Mouse (Mus musculus) lung, adult 2 months (tissue): ENCODE results near the gene Nav1. TPM values are rescaled to one million over a fixed set of nuclear protein-coding genes. Genes with fewer than 3 reads are reported as not detected.

ENCODE experiments used
- DNase-seq: peaks from one replicate; pipeline ENCODE4 v3.0.0; 2022
- H3K4me1 ChIP-seq: fragments of 200-500 bp; 2 replicates; pipeline ENCODE4 v1.6.1; 2011; ENCODE audit warnings: low read length; ENCODE audit not compliant: control insufficient read depth, insufficient read depth
- H3K4me3 ChIP-seq: fragments of 200-500 bp; replicated peaks from 2 replicates; pipeline ENCODE3; 2011; ENCODE audit warnings: low read depth, mild to moderate bottlenecking, control low read depth, low read length; ENCODE audit errors: extremely low read depth
- CTCF ChIP-seq: fragments of 200-500 bp; IDR thresholded peaks from 2 replicates; pipeline ENCODE4 v1.5.1; 2011; ENCODE audit warnings: mild to moderate bottlenecking, low read length, control low read depth; ENCODE audit not compliant: insufficient read depth
- POLR2A ChIP-seq: fragments of 200-500 bp; IDR thresholded peaks from 2 replicates; pipeline ENCODE4 v1.6.1; 2011; ENCODE audit warnings: low read depth, mild to moderate bottlenecking, control low read depth, low read length, borderline replicate concordance; ENCODE audit errors: extremely low read depth
- WGBS: fragments of 180-500 bp; shearing (Covaris S2); methylation state at CpG from one replicate; pipeline ENCODE4 v1.1.7; 2018; 5-methylcytosine and 5-hydroxymethylcytosine counted together
- polyA plus RNA-seq: library from polyadenylated mRNA; depleted of rRNA; stranded (reverse); fragments of >200 nt; gene quantifications from 2 replicates; pipeline ENCODE4 v1.2.3, GENCODE M21; 2012

The Nav1 gene
- polyA plus RNA-seq, 1 experiment: 21.2 TPM

DNA sequence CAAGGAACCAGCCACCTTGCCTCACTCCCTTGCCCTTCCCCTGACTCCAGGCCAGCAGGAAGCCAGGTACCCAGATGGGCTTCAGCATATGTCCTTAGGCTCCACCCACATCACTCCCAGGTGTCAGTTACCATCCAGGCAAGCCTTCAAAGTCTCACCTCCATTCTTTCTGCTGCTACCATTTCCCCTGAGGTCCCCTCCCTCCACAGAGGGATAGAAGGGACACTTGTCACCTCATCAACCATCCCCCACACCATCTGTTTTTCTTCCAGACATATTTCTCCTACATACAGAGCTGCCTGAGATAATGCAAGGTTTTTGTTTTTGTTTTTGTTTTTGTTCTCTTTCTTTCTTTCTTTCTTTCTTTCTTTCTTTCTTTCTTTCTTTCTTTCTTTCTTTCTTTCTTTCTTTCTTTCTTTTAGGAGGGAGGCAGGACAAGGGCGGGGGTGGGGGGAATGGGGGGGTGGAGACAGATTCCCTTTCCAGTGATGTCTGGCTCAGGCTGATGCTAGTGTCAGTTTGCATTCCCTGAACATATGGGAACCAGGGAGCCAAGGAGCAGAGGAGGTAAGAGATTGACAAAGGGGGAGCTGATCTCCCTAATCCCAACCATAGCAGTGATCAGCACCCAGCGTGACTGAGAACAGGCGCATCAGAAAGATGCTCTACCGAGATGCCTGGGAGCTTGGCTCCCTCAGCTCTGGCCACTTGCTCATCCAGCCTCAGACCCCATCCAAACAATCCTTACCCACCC, 34.8 kb downstream of the Nav1 start:
- no peak overlapping the region for H3K4me3 ChIP-seq
- TF ChIP-seq CTCF (no peak), POLR2A (no peak)

DNA sequence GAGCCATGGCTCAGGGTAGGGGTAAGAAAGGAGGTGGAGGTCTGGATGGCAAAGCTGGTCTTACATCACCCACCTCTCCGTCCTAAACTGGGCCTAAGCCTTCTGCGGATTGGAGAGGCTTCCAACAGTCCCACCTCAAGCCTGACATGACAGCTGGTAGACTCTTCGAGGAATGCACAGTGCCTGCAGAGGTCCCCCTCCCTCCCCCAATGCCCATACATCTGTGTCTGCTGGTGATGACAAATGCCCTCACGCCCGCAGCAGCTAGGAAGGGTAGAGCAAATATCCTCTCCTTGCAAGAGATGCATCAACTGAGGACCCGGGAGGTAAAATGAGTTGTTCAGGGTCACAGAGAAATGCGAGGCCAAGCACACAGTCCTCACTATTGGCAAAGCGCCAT, 39.0 kb downstream of the Nav1 start:
- DNase-seq: no peak
- Histone ChIP-seq H3K4me1 (no peaks in the 10 kb centered on the region), H3K4me3 (no peak overlapping the region)
- TF ChIP-seq POLR2A (no peak), CTCF (no peak)
- WGBS: 77% methylated on average over 8 of the region's 8 CpGs

More for the DNA sequence above, 34.8 kb downstream of the Nav1 start:
- no peak for DNase-seq
- H3K4me1 ChIP-seq: no peaks in the 10 kb centered on the region
- WGBS: 81% methylated on average over 4 of the region's 4 CpGs

DNA sequence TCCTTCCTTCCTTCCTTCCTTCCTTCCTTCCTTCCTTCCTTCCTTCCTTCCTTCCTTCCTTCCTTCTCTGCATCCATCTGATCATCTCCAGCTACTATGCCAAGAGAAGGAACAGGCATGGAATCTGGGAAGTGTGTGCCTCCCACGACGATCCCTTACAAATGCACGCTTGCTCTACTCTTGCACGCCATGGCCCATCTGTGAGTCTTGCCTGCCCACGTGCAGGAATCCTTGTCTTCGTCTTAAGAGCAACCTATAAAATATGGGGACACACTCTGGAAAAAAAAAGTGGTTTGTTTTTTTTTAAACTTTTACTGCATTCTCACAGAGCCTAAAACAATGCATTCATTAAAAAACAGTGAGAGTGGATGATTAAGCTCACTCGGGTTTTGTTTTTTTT, 40.5 kb downstream of the Nav1 start:
- no peak for DNase-seq
- WGBS: 92% methylated on average over 7 of the region's 7 CpGs
- Histone ChIP-seq H3K4me3 (no peak overlapping the region), H3K4me1 (no peaks in the 10 kb centered on the region)
- TF ChIP-seq CTCF: no peak
- TF ChIP-seq POLR2A: no peak

DNA sequence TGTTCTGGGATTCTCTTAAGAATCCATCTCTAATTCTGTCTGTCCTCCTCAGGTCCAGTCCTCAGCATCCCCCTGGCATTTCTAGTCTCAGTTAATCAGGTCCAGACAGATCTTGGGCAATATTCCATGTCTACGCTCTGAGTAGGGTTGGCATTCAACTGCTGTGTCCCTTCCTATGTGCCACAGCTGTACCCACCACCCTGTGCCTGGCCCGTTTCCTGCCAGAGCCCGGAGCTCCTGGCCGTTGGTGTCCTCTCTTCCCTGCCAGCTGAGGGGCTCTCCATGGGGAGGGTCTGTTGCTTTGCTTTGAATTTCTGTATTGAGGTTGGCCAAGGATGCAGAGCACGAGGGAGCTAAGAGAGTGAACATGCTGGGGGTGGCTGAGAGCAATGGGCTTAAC, 41.3 kb downstream of the Nav1 start:
- no peak for DNase-seq
- TF ChIP-seq POLR2A (no peak), CTCF (no peak)
- Histone ChIP-seq H3K4me3 (no peak overlapping the region), H3K4me1 (no peaks in the 10 kb centered on the region)
- WGBS: 79% methylated on average over 5 of the region's 5 CpGs

DNA sequence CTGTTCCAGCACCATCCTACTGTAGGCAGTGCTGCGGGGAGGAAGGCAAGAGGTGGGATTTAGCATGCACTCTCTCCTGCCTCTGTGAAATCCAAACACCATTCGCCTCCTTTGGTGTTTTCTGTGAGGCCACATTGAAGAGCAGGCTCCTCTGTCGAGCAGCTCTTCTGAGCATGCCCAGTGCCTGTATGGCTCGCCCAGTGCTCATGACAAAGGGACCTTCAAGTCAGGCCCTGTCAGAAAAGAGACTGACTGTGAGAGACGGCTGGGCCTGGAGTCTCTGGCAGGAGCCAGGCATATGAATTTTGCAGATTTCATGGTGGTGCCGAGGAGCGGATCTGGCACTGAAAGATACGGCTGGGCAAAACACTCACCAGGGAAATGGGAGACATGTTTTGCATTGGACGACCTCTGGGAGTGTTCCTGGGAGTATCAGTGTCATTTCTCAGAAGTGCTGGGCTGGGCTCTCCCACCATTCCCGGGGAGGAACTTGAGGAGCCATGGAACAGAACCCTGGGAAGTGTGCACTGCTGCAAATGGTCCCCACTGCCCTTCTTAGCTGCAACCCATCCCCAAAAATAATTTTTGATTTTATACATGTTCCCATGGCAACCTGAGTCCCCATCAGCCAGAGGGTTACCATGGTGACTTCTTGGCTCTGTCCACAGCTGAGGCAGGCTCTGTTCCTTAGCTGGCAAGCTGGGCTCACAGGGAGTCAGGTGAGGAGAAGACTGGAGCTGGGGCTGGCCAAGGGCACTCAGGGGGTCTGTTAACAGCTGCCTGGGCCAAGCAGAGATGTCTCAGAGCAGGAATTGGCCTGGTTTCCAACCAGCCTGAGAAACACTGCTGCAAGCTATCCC, 42.2 kb downstream of the Nav1 start:
- no peaks in the 10 kb centered on the region for H3K4me1 ChIP-seq

DNA sequence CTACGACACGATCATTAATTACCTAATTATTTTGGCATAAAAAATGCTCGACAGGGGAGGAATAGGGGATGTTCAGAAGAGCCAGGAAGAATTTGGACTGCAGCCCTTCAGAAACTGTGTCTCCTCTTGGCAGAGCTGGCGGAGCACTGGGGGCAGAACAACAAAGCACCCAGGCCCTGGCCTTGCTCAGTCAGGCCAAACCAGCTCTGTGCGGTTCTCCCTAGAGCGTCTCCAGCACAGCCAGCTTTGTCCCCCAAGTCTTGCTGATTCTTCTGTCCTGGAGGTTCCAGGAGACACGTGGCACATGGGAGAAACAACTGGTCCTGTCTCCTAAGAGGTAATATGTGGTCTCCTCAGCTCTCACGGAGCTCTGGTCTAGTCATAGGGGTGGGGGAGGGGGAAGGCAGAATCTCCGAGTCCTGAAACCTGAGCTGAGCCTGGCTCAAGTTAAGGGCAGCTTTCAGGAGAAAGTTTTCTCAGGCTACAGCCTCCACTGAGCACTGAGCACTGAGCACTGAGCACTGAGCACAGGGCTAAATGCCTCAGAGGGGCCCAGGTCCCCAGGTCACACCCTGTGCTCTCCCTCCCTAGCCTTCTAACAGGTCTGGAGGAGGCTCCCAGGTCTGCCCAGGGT, 43.2 kb downstream of the Nav1 start:
- DNase-seq: no peak
- Histone ChIP-seq H3K4me3 (no peak overlapping the region), H3K4me1 (no peaks in the 10 kb centered on the region)
- WGBS: 45% methylated on average over 9 of the region's 9 CpGs
- TF ChIP-seq CTCF (no peak), POLR2A (no peak)

More for the DNA sequence above, 42.2 kb downstream of the Nav1 start:
- no peak for DNase-seq
- TF ChIP-seq CTCF: no peak
- 72% methylated on average over 10 of the region's 10 CpGs for WGBS
- no peak overlapping the region for H3K4me3 ChIP-seq

DNA sequence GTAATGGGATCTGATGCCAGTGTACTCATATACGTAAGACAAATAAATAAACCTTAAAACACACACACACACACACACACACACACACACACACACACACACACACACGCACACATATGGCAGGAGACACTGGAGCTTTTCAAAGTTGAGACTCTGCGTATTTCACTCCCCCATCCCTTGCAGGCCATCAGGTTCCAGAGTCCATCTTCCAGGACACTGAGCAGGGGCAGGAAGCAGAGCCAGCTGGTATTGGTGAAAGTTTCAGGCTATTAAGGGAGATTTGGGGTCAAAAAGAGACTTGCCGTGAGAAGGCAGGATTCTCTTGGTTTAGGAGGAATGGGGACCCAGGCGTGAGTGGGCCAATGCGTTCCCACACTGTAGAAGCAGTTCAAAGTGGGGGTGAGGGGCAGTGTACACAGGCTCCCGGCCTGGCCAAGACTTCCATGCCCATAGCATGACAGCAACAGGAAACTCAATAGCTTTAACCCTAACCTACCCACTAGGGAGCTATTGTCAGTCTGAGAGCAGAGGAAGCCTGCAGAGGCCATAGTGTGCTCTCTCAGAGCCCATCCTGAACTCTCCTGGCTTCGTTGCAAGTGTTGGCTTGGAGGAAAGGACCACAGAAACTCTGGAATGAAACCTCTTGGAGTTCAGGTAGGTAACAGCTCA, 44.0 kb downstream of the Nav1 start:
- no peaks in the 10 kb centered on the region for H3K4me1 ChIP-seq
- 65% methylated on average over 8 of the region's 8 CpGs for WGBS
- TF ChIP-seq POLR2A (no peak), CTCF (no peak)
- no peak overlapping the region for H3K4me3 ChIP-seq
- no peak for DNase-seq

DNA sequence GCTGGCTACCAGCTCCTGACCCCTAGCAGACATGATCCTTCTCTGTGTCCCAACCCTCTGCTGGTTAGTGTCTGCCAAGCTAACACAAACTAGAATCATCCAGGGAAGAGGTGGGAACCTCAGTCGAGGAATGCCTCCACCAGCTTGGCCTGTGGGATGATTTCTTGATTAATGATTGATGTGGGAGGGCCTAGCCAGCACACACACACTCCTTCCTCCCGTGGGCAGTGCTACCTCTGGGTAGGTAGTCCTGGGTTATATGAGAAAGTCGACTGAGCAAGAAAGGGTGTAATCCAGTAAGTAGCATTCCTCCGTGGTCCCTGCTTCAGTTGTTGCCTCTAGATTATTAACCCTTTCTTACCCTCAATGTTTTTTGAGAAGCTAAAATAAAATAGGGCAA, 45.0 kb downstream of the Nav1 start:
- no peak for TF ChIP-seq CTCF
- no peak for TF ChIP-seq POLR2A
- H3K4me1 ChIP-seq: no peaks in the 10 kb centered on the region
- no peak for DNase-seq
- WGBS: 24% methylated on average over 4 of the region's 4 CpGs
- H3K4me3 ChIP-seq: no peak overlapping the region

DNA sequence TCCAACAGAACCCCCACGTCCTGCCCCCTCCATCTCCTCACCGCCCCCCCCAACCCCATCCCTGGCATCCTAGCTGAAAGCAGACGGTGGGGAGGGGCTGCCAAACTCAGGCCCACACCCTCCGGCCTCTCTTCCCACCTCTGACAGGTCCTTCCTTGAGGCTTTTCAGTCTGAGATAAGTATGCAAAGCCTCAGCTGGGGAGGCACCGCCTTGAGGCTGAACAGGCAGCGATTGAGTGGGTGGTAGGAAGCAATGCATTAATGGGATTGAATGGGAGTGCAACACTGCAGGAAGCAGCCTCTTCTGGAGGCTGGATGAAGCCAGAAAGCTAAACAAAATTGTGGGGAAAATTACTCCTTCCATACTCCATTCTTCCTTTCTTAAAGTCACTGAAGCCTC, 45.8 kb downstream of the Nav1 start:
- H3K4me3 ChIP-seq: no peak overlapping the region
- H3K4me1 ChIP-seq: no peaks in the 10 kb centered on the region
- TF ChIP-seq CTCF: no peak
- TF ChIP-seq POLR2A: no peak
- WGBS: 55% methylated on average over 6 of the region's 6 CpGs
- no peak for DNase-seq
